8 mouse cellular contexts compared by ENCODE assay signal in genomic region chr3:20254566-20255479, GRCm38 (mm10). TPM values are rescaled to one million over a fixed set of nuclear protein-coding genes. Genes with fewer than 3 reads are reported as not detected.
A peak's percentile ranks its signal among the peaks of the same experiment; 100 is the strongest.
DNase-seq lines count a peak whose midpoint lies in the region; ATAC-seq lines count a peak whose summit lies in the region.

No protein-coding gene starts in this region.

- DNase-seq in CD4-positive, CD25-positive, alpha-beta regulatory T cell, adult 2 months (ENCODE audit: low read depth, low spot score) = peak; percentile 43
- DNase-seq in kidney, postnatal 14 days = peak; percentile 3
- no peak for DNase-seq in kidney, adult 9 months
- peak; percentile 37 for DNase-seq in embryo, embryonic 10.5 days (ENCODE audit: low spot score)
- peak; percentile 8 to 33 for DNase-seq in lung, postnatal 4 days
- no peak for DNase-seq in urinary bladder, postnatal 10 days (ENCODE audit: low spot score)
- DNase-seq in right cerebral cortex, postnatal 10 days (ENCODE audit: low spot score in 2 of 2) = no peak

- ATAC-seq in CD4-positive, CD25-positive, alpha-beta regulatory T cell, adult 4 months = no peak

RNA-seq across cellular contexts. Expression of gene Cpa3, which starts 12.8 kb away (rescaled TPM):
- polyA plus RNA-seq in CD4-positive, CD25-positive, alpha-beta regulatory T cell, adult 4 months (2017; shearing (Covaris generic)) = under 1 TPM in 1 of 2 experiments, not detected in 1; 0.51 TPM

RNA-seq across cellular contexts. Expression of gene Cpb1, which starts 20.7 kb away (rescaled TPM):
- polyA plus RNA-seq in CD4-positive, CD25-positive, alpha-beta regulatory T cell, adult 4 months (2017; shearing (Covaris generic)) = not detected

Comparison
In these comparisons a context has a peak if more than half of its experiments do, and no peak if none do; other contexts are left out.
1. DNase-seq: peak in CD4-positive, CD25-positive, alpha-beta regulatory T cell, adult 2 months (single experiment), kidney, postnatal 14 days (single experiment), embryo, embryonic 10.5 days (single experiment) and lung, postnatal 4 days (2 of 2); none in kidney, adult 9 months (single experiment), urinary bladder, postnatal 10 days (single experiment) and right cerebral cortex, postnatal 10 days (0 of 2).